Mouse (Mus musculus) gastrocnemius, adult 8-10 months (tissue): ENCODE measurements around the gene Prkaa1. TPM values are rescaled to one million over a fixed set of nuclear protein-coding genes. Genes with fewer than 3 reads are reported as not detected.
"Not testable (repeated sequence)": the region's sequence is repeated elsewhere in the genome, so short reads cannot be mapped to it uniquely, and the experiment has no call there.

Experiments
- DNase-seq, 2 experiments: peaks; one replicate each; pipeline ENCODE4 v3.0.0; 2022; ENCODE audit warnings: low spot score in 2 of 2
- total RNA-seq, 4 experiments: library from RNA; stranded (reverse); gene quantifications; 2 replicates each; pipeline ENCODE4 v1.2.4; 2022

Gene Prkaa1
- total RNA-seq, 4 experiments from 2014 or later, result 9.1 to 11.9 (median 9.6) TPM

DNA sequence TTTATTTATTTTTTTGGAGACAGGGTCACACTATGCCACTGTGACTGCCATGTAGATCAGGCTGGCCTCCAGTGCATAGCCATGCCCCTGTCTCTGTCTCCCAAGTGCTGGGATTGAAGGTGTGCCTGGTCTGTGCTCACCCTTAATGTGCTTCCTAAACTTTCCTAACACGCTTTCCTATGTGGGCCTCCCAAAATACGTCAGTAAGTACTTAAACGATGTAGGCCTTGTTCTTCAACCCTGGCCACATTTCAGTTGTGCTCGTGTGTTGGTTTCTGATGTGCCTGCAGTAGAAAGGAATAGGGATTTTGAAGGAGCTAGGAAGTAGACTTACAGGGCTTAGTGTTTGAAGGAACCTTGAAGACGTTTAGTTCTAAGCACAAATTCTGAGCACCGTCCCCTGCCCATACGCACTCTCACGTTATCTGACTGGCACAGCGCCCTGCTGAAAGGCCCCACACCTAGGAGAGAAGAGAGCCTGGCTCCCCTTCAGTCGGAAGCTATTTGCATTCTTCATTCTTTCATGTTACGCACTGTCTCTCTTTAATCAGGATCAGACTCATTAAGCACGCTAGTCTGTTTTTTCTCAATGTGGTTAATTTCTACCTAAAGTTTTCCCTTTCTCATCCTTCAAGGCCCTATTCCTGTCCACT, 21.6 kb downstream of the Prkaa1 start:
- DNase-seq, result no peak

DNA sequence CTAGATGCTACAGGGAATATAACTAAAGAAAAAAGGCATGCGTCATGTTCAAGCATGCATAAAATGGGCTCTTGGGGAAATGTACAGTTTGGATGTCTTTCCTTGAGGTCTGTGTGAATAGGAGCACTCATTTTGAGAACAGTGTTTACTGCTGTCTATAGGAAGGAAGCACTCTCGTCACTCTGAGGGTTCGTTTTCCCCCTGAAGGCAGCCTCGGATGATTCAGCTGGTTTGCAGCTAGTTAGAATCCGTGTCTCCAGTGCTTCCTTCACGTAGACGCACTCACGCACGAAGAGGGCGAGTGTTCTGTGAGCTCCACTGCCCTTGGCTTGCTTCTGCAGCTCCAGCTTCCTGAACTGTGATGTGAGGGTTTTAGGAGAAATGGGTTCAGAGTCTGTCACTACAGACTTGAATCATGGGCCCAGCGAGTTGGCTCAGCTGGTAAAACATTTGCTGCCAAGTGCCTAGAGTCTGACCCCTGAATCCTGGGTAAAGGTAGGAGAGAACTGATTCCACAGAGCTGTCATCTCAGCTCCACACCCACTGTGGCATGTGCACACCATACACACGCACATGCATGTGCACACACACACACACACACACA, 29.7 kb downstream of the Prkaa1 start:
- no peak for DNase-seq

DNA sequence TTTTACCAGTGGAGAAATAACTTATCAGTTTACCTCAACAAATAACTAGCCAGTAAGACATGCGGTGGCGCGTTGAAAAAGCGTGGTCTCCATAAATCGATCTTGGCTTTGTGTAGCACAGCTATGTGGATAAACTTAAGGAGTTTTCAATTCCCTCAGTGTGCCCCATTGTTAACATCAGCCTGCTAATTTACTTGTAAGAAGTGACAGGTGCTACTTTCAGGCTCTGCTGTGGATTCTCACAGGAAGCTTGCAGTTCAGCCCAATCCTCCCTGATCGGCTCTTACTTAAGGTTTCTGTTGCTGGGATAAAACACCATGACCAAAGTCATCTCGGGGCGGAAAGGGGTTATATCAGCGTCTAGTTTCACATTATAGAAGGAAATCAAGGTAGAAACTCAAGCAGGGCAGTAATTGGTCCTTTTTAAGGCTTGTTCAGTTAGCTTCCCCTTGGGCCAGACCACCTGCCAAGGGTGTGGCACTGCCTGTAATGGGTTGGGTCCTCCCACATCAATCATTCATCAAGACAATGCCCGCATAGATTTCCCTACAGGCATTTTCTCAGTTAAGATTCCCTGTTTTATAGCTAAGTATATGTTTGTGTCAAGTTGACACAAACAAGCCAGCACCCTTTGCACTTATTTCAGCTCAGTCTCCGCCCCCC, 41.1 kb downstream of the Prkaa1 start:
- no peak for DNase-seq

DNA sequence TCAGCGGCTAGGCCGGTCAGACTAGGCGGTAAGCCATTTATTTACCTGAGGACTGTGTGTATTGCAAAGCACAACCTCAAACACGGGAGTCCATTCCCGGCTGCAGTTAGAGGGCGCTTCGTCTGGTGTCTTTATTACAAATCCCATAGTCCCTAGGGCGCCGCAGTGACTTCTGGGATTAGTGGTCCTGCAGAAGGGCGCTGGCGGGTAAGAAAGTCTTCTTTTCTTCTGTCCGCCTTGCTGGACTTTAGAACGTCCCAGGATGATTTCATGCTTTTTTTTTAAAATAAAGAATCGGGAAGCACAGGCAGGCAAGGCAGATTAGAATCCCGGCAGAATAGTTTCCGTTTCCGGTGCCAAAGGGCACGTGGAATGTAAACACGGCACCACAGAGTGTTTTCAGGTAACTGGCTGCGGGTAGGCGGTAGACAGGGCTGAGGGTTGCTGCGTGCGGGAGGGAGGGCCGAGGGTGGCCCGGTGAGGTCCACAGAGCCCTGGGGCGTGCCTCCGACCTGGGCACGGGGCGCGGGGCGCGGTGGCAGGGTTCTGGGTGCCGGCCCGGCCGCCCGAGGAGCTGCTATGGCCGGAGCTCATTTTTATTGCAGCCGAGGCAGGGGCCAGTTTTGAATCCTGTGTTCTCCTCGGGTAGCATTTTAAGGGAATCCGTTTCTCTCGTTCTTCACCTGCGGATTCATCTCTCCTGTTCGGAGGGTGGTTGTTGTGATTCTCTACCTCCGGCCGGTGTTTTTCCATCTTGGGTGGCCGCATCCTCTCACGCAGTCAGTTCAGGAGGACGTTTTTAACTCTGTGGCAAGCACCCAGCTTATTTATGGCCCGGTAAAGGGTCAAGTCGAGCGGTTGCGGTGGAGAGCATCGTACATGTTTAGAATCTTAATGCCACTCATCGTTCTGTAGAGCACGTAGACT, 42.0 kb downstream of the Prkaa1 start, which contains the start of gene Ttc33:
Gene Ttc33 (plus strand): TSS at position 160 of the 927 bp plus-strand sequence.
- peak; percentile 62 to 69 for DNase-seq

DNA sequence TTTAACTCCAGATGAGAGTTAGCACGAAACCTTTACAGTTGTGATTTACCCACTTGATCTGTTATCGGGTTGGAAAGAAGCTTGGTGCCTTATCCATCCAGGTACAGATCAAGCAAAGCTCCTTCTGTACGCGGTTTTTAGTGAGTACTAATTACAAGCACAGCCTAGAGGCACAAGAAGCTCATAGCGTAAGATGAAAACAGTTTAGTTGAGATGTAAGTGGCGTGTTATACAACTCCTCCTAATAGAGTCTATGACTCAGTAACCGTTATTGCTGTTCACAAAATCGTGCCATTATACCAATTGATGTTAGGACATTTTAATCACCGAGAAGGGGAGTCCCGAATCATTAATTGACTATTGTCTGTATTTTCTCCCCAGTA, 42.6 kb downstream of the Prkaa1 start:
- no peak for DNase-seq

DNA sequence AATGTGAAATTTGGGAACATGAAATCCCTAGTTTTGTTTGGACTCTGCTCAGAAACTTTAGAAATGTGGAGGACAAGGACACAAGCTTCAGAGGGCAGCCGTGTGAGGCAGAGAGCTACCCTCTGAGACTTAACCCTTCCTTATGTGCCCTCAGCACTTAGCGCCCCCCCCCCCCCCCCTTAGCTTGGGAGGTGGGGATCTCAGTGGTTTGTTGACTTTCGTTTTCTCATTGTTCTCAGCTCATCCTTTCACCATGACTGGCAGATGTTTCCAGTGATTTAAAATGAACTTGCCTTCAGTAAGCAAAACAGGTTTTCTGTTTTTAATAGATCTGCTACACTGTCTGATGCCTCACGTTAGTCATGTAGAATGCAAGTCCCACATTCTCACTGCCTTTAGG, 43.5 kb downstream of the Prkaa1 start:
- no peak for DNase-seq

DNA sequence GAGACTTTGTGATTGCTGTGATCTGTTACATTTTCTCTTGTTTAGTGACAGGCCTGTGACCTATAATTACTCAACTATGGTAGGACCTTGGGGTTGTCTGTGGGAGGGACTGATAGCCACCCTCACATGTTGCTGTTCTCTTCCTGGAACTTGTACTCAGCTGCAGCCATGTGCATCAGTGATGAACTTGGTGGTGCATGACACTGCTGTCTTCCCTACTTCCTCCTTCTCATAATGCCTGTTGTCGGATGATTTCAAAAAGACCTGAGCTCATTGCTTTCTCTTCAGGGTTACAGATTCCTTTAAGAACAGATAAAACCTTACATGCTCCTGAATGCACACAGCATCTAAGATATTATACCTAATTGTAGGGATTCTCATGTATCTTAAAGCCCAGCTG, 44.4 kb downstream of the Prkaa1 start:
- DNase-seq, result no peak

DNA sequence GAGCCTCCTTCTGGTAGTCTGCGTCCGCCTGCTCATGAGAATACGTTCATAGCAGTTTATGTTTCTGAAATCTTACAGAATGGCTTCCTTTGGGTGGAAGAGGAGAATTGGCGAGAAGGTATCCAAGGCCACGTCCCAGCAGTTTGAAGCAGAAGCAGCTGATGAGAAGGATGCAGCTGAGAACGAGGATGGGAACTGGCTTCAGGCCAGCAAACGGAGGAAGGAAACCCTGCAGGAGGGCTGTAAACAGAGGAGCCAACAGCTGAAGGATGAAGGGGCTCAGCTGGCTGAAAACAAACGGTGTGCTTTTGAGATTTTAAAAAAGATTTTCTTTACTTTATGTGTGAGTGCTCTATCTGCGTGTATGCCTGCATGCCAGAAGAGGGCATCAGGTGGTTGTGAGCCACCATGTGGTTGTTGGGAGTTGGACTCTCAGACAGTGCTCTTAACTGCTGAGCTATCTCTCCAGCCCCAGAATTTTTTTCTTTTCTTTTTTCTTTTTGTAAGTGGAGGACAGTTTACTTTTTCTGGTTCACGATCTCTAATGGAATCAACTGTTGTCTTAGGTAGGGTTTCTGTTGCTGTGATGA, 45.9 kb downstream of the Prkaa1 start:
- no peak for DNase-seq

DNA sequence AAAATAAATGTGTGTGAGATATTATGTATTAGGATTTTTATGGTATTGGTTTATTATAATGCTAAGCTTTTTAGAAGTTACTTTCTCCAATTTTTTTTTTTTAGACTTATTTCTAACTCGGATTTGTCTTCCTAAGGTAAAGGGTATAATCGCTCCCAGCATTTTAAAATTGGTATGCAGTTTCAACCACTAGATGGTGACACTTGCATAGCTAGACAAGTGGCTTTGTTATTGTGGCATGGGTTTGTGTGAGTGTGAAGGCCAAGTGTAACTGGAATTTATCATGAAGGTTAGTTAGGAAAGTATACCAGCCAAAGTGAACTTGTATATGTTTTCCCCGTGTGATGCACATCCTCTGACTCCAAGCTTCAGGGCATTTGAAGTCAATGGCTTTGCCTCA, 50.2 kb downstream of the Prkaa1 start:
- DNase-seq, result no peak

DNA sequence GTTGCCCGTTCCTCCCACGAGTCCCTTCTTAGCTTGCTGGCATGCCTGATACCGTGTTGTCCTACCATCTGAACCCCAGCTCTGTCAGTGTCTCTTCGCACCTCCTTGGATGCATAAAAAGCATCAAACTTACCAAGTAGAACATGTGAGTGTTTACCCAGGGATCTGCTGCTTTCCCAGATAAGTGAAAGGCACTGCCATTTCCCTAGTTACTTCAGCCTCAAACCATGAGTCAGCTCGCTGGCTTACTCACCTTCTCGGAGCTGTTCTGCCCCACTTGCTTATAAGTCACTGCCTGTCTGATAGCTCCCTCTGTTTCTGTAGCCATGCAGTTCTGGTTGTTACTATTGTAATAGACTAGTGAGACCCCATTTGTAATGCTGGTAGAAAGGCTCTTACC, 50.8 kb downstream of the Prkaa1 start:
- no peak for DNase-seq

DNA sequence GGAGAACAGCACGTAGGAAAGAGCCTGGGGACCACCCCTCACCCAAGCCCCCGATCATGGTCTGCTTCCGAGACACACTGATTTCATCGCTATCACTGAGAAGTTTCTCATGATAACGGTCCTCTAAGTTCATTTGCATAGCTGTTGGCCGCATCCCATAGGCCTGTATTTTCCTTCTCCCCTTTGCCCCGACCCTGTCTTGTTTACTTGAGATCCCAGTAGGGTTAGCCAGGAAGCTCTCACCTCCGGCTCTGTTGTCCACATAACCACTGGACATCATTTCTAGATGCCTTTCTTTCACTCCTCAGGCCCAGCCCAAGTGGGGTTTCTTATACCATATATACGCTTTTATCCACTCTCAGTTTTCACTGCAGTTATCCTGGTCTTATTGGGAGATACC, 51.3 kb downstream of the Prkaa1 start:
- DNase-seq, result no peak

DNA sequence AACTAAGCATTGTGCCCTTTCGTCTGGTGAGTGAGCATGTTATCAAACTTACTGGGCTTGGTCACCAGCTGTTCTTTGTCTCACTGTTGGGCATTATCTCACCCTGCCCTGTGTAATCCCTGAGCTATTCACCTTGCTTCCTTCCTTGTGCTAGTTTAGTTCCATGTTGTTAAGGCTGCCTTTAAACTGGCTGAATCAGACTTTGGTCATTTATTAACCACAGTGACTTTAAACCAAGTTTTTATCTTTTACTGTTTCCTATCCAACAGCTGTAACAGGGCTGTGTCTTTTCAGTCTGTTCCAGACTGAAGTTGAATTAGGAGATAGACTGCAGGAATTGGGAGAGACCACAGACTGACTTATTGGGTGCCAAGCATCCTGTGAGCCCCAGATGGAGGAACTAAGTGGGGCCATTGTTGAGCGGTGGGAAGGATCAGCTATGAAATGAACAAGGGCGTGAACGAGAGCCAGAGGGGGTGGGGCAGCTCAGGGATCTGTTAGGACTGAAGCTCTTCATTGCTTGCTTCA, 52.4 kb downstream of the Prkaa1 start:
- DNase-seq, result no peak

DNA sequence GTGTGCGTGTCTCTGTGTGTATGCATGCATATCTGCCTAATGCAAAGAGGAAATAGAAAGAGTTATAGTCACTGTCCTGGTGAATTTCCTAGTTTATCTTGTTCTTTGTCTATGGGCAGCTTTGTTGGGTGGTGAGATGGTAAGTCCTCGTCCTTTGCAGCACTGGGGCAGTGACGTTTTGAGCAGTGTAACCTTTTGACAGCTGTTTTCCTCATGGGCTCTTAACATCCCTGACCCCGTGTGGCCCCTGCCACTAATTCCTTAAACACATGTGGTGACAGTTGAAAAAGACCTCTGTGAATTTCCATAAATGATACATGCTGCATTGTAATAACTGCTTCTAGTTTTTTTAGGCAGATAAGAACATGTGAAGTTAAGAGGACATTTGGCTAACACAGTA, 53.0 kb downstream of the Prkaa1 start:
- no peak for DNase-seq

DNA sequence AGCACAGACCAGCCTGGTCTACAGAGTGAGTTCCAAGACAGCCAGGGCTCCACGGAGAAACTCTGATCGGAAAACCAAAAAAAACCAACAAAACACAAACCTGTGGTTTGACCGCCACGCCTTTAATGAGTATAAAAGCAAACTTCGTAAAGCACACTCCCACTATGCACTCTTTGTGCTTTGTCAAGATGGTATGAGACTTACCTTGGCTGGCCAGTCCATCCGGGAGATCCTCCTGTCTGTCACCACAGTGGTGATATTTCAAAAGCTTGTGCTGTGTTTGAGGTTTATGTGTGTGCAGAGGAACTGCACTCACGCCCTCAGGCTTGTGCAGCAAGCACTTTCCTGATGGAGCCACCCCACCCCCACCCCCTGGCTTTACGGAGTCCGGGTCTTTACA, 61.6 kb downstream of the Prkaa1 start:
- no peak for DNase-seq

DNA sequence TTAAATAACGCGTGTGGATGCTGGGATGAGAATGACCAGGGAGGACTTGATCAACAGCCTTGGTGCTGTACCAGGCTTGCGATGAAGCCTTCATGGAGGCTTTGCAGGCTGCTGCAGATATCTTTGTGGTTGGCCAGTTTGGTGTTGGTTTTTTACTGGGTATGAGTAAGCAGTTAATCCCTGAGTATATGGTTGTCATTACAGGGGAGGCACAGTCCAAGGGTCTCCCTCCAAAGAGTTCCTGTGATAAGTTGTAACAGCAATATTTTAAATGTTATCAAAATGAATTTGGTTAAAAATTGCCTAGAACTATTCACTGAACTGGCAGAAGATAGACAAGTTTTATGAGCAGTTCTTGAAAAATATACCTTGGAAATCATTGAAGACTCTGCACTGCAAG, 65.5 kb downstream of the Prkaa1 start:
- DNase-seq, result no peak

DNA sequence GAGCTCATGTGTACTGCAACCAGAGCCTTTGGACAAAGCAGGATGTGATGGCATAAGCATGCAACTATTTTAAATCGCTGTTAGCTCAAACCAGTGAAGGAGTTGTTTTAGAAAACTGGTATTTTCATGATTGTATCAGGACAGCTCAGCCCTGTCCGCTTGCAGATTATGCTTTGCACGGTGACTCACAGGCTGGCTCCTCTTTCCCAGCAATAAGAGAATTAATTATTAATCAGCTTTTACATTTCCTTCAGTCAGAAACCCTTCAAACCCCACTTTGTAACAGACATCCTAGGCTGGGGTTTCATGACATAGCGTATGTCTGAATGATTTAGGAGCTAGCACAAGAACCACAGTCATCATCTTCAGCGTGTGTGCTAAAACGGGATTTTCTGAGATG, 76.8 kb downstream of the Prkaa1 start:
- no peak for DNase-seq

DNA sequence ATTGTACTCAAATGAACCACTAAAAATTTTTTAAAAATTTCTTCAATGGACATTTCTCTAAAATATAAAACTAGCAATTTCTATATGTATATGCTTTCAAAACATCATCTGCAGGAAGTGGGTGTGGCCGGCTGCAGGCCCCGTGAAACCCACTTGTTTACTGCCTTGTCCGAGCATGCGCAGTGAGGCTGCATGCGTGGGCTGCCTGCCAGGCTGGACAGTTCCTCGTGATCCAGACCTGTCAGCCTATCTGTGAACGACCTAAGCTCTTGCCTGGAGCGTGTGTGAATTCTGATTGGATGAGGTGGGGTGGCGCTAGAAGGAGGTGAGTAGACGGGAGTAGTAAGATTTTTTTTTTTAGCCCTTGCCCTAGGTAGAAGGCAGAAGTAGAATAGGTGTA, 87.1 kb downstream of the Prkaa1 start:
- not testable (repeated sequence) for DNase-seq
